Mouse (Mus musculus) A20 (cell line): ENCODE results near the gene Ehbp1l1.
A peak's percentile ranks its signal among the peaks of the same experiment; 100 is the strongest.

ENCODE experiments used
- DNase-seq: peaks from one replicate; pipeline ENCODE4 v3.0.0-alpha.2; 2011; ENCODE audit warnings: low read depth, low spot score

Gene Ehbp1l1

DNA sequence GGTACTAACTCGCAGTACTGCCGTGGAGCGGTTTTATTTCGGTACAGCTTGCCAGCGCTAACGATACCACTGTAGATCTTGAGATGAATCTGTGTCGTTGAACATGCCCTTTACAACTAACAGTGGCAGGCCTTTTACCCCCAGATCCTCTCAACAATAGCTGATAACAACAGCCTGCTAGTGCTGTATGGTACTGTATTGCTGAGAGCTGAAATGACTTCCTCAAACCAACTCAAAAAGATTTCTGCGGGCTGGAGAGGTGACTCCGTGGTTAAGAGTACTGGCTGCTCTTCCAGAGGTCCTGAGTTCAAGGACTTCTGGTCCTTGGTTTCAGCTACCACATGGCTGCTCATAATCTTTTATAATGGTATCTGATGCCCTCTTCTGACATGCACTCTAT, 8.2 kb upstream of the Ehbp1l1 start:
- no peak for DNase-seq

DNA sequence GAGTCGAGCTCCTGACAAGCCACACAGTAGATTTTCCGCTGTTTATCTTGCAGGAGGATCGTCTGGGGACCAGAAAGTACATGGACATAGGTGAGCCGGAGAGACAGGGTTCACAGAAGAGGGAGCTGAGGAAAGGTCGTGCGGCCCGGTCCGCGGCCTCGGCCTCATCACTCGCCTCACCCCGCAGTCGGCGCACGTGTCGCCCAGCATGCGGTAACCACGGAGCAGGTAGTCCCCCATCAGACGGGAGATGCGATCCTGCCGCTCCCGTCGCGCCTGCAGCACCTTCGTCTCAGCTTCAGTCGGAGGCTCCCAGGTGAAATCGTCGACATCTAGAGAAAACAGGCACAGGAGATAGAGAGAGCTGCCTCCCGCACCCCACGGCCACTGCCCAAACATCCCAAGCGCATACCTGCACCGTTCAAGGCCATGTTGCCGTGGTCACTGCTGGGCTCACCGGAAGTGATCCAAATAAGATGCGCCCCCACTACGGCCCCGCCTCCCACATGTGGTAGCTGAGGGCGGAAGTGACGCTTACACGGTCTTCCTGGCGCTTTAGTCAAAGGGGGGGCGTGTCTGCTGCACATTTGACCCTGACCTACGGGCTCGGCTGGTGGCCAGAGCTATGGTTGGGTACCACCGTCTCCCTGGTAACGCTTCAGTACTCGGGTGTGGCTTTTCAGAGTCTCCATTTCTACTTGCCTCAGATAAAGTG, 5.3 kb upstream of the Ehbp1l1 start:
- peak; percentile 97 for DNase-seq

DNA sequence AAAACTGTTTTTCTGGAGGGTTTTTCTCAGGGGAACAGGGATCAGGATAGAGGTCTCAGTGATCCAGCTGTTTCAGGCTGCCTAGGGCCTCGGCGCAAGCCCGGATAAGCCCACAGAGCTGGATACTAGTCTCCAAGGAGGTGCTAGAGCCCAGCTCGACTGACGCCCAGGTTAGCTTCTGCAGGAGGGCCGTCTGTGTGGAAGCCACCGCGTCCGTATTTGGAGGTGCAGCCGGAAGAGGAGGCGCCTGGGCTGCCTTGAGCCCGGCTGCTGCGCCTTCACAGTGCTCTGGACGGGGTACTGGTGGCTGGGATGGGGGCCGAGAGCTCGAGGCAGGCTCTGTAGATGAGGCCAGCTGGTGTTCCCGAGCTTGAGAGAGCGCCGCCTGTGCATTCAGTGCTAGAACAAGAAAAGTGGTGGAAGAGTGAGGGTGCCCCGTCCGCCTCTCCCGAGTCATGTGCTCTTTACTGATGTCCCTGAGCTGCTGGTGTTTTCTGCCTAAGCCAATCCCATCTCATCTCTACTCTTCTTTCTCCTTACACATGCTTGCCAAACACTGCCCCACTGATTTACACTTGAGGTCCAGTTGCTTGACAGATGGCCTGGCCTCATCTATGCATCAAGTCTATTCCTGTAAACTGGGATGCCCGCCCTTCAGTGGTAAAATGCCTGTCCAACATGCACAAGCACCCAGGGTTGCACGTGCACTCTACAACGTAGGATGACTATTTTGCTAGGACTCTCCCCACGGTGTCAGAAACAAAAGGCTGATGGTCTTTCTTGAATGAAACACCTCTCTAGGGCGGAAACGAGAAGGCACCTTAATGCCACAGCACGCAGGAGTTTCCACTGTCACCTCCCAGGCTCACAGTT, 4.4 kb upstream of the Ehbp1l1 start:
- DNase-seq, result no peak

DNA sequence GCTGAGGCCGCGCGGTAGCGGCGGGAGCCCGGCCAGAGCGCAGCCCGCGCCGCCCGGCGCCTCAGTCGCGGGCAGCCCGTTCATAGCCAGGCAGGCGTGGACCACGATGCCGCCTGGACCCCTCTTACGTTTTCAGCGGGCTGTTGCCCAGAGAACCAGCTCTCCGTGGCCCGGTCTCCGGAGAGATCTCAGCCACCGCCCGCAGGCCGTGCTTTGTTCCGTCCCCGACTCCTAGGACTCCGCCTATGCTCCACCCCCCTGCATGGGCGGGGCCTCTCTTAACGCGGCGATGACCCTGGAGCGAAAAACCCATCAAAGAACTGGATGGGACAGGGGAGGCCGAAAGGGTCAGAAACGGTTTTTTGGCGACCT, 3.3 kb upstream of the Ehbp1l1 start, which contains the start of gene Fam89b:
Gene Fam89b (minus strand): TSS at position 210 of the 372 bp plus-strand sequence.
- peak; percentile 89 for DNase-seq

DNA sequence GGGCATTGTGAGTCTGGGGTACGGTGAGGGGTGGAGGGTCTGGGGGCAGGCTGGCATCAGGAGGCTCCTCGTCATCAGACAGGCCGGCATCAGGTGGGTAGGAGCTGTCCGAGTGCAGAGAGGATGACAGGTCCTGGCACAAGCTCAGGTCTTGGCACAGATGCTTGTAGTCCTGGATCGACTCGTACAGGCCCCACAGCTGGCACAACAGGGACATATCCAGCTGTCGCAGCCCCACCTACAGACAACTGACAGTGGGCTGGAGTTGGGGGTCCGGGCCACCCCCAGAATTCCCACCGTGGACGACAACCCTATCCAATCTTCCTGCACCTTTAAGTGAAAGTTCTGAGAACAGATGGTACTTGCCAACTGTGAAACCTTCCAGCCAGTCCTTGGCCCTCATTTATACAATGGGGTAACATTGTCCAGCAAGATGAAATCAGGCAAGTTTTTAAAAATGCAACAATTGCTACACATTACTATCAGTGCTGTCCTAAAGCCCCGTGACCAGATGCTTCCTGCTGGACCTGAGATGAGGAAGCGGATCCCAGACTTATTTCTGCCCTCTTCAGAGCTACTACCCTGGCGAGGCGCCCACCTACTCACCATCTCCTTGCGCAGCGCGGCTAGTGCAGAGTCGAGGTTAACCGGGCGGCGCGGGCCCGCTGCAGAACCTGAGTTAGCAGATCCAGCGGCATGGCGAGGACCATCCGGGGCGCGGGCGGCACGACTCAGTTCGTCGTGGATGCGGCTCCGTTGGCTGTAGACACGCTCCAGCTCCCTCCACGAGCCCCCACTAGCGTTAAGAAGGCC, 2.7 kb upstream of the Ehbp1l1 start:
- no peak for DNase-seq

DNA sequence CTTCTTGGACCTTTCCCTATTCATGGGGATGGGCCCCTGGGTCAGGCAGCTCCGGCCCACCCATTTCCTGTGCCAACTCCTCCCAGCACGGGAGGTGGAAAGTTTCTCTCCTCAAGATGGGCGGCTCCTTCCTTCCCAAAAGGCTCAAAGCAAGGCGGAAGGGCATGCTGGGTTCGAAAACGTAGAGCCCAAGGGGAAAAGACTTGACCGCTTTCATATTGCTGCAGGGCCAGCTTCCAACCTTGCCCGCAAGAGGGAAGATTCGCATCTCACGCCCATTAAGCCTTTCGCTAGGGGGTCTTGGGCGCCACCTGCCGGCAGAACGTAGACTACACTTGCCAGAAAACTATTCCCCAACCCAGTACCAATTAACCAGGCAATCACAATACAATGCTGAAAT, 1.6 kb upstream of the Ehbp1l1 start:
- DNase-seq, result peak; percentile 84

DNA sequence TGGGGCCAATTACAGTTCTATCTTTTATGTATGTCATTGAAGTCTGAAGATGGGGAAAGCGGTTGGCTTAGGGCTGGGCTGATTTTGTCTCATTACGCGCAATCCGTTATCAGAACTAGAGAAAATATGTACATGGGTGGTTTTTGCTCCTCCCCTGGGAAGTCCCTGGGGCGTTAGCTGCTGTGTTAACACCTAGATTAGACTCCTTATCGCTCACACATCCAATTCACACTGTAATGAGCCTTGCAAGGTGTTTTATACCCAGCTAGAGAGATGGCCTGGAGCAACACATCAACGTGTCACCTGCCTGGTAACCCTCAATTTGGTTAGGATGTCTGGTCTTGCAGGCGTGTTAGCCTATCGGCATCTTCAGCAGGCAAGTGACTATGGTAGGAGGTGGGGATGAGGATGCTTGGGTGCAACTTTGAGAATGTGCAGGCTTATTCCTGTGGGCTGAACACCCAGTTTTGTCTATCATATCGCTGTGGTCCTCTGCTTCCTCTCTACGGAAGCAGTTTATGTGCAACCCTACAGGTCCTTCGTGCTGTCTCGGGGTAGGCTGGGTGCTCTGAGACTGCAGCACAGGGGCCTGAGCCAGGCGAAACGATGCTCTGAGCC, 953 bp upstream of the Ehbp1l1 start:
- peak; percentile 74 for DNase-seq

DNA sequence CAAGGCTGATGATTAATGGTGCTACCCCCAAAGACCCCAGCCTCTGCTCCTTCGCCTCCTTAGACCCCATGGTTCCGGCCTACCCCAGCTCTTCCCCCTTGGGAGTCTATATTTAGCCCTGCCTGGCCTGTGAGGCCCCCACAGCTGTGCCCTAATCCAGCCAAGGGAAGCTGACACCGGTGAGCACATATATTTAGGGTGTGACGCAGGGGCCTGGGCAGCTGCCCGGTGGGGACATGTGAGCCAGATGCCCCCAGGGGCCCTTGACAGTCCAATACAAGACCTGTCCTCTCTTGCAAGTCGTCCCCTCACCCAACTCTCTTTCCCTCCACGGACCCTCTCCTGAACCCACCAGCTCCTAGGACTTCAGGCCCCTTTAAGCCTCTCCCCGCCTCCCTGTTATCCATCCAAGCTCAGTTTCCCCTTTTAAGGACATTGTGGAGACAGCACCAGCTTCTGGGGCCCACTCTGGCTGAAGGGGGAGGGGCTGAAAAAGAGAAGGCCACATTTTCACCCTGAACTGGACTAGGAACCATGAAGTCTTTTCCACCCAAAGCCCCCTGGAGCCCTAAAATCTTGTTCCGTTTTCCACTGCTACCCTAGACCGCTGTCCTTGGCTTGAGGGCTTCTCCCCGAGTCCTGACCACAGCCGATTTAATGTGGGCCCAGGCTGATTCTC, 949 bp downstream of the Ehbp1l1 start:
- peak; percentile 70 for DNase-seq

DNA sequence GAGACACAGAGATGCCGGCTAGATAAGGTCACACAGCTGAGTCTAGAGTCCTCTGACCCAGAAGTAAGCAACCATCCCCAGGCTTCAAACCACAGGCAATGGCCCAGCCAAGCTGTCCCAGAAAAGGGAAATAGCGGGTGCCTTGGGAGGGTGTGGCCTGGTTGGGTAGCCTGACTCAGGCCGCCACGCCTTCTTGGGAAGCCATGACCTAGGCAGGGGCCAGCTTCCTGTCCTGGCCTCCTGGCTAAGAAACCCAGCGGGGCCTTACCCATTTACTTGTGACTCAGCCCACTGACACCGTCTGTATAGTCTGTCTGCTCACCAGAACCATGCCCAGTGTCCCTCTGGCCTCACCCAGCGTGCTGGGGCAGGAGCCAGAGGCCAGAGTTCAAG, 1.6 kb downstream of the Ehbp1l1 start:
- DNase-seq, result peak; percentile 82

DNA sequence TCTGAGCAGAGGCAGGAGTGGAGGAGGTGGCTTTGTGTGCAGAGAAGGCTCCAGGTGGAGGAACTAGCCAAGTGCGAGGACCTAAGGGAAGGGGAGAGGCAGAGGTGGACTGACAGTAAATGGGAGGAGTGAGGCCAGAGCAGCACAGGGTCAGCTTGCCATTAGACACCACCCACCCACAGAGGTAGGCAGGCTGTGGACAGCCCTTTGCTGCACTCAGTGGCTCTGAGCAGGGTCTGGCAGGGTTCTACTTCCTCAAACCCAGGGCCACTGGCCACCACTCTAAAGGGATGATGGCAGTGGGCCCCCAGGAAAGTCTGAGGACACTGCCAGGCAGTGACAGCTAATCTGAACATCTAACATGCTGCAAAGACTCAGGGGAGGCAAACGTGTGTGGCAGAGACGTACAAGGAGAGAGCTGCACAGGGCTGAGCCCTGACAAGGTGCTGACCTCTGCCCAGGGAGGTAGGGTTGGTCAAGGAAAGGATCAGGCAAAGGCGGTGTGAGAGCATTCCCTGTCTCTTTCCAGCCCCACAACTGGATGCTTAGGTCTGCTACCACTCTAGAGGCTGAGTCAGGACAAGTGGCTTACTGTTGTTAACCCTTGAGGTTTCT, 2.1 kb downstream of the Ehbp1l1 start:
- no peak for DNase-seq

DNA sequence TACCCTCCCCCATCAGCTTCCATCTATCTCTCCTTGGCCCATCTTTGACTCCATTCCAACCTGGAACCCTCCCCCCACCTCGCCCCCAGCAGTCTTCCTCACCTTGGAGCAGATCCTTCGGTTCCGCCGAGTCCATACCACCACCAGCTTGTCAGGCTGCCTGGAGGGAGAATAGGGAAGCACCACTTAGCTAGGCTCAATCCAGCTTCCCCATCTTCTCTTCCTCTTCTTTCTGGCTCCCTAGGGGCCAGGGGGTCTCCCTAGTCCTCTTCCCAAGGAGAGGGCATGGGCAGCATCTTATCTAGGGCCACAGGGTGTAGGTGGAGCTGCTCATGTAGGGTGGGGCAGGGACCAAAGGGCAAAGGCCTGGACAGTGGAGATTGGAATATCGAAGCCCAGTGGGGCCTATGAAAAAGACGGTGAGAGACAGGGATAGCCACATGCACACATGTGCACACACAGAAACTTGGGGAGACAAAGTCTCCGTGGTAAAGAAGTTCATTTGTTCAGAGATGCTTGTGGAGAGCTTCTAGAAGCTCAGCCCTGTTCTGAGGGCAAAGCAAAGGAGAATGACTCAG, 3.2 kb downstream of the Ehbp1l1 start:
- DNase-seq, result no peak

DNA sequence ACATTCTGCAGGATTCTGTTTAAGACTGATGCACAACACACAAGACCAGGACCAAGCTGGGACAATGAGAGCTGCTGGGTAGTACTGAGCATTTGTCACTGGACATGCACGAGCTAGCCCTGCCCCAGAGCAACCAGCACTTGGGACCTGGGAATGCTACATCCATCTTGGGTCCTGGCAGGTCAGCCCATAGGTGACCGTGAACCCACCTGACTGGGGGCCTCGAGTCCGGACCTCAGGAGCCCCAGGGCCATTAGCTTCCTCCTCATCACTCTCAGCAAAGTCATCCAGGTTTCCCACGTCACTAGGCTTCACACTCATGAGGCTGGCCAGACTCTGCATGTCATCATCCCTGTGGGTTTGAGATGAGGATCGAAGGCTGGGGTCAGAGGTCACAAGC, 4.9 kb downstream of the Ehbp1l1 start:
- no peak for DNase-seq

DNA sequence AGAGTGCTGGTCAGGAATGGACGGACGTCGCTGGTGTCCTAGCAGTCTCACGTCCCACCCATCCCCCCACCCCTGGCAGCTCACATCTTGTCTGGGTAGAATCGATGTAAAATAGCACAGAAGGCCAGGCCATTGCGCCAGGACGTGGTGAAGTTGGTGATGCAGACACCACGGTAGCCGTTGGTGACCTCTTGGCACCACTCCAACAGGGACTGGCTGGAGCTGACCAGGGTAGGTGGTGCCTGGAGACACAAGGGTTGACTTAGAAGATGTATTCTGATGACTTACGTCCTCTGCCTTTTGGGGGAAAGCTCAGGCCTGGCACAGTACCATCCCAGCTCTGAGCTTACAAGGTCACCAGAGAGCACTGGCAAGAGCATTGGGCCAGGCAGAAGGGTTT, 9.2 kb downstream of the Ehbp1l1 start:
- no peak for DNase-seq

DNA sequence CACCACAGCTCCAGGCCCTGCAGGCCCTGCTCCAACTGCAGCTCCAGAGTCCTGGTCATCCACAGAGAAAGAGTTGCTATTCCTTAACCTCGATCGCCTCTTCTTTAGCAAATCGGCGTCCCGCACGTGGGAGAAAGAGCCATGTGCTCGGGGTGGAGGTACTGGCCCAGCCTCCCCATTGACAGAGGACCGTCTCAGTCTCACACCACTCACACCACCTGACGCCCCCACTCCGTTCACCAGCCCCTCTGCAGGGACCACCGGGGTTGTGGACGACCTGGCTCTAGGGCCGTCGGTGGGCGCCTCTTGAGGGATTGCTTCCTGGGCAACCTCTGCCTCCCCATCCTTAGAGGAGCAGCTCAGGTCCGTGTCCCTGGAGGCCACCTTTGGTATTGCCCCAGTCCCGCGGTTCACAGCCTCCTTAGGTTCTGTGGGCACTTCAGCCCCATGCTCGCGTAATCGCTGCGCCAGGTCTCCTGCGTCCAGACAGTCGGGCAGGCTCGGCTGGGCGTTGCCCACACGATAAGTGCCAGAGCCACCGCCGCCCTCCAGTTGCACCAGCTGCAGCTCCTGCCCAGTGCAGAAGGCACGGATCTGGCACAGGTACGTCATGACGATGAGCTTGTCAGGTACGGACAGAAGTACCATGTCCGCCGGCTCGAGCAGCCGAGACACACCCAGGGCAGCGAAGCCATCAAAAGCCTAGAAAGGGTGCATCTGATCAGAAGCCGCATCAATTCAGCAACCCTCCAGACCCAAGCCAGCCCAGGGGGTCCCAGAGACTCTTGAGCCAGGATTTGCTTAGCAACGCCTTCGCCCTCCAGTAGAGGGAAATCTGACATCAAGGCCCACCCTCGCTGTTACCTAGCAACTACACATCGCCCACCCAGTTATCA, 10.1 kb downstream of the Ehbp1l1 start:
- no peak for DNase-seq

DNA sequence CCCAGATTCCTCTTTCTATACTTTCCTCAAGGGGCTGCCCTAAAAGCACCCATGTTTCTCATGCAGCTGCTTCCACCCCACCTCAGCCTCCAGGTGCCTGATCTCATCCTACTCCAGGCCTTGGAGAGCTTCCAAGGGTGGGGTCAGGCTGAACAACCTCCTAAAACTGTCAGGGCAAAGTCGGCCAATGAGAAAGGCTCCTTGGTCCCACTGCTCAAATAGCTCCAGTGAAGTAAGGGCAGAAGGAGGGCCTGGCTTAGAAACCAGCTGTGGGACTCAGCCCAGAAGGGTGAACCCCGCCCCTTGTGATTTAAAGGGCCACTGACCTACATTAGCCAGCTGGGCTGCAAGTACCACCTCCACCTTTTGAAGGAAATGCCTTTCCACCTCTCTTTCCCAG, 12.4 kb downstream of the Ehbp1l1 start:
- peak; percentile 44 for DNase-seq

DNA sequence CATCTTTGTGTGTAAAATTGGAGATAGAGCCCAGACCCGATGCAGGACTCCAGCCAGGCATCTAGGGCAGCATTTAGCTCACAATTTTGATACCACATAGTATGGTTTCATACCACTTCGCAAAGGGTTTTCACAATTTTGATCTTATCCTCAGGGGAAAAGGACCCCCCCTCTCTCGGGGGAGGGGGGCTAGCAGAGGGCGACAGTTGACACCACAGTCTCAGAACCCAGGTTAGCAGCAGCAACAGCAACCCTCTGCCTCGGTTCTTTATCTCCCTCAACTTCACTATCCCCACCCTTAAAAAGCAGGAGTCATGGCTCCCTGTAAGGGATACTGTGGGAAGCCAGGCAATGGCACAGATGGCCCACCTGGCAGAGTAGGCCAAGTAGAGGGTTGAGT, 12.9 kb downstream of the Ehbp1l1 start:
- DNase-seq, result no peak

DNA sequence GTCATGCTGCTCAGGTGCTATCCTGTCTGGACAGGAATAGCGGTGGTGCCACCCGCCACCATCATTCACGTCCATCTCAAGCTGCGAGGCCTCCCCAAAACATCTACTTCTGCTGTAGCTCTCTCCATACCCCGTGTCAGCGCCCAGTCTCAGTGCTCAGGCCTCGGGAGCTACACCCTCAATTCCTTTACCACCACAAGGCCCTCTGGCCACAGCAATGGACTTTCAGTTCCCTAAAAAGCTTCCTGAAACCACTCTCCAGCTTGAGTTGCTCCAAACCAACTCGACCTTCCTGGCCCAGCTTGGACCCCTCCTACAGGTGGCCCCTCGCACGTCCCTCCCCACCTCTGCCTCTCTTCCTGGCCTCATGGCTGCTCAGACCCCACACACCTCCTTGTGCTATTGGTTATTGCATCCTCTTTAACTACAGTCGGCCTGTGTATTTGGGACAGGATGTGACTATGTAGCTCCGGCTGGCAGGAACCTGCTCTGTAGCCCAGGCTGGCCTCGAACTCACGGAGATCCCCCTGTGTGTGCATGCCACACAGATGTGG, 14.1 kb downstream of the Ehbp1l1 start:
- DNase-seq, result peak; percentile 44

DNA sequence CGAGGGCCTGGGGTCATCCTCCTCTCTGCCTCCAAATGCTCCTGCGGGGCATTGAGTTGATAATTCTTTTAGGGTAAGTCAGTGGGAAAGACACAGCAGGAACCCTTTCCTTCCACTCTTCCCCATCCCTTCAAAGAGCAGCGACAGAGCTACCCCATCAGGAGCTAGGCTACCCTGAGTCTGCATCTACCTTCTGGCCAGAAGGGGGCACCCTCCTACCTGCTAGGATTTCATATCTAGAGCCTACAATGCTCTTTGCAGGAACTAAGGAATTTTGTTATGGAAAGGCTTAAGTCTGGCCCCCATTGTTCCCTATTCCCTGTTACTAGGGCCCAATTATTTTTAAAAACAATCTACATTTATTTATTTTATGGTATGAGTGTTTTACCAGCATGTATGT, 14.9 kb downstream of the Ehbp1l1 start:
- peak; percentile 65 for DNase-seq

DNA sequence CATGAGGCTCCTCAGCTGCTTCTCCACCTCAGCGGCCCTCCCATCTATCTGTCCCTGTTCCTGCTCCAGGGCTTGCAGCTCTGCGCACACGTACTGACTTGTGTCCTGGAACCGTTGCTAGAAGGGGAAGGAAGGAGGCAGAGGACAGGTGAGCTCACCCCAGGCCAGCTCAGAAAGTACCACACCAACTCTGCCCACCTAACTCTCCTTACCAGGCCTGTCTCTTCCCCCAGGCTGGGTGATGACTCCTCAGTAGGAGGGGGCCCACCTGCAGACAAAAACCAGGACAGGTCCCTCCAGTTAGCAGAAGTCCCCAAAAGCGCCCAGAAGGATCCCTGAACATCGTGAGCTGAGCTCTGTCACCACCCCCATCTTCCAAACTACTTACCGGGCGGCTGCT, 15.5 kb downstream of the Ehbp1l1 start:
- DNase-seq, result no peak
